Mouse (Mus musculus) regulatory T cell (primary cell): ENCODE results near the gene Ndufaf8.

ENCODE experiments used
- in situ Hi-C: fragments of 300-600 bp; cut with MboI, MseI; formaldehyde crosslinking; loops from one replicate; pipeline ENCODE4 v1.15.1; 2025; ENCODE audit warnings: high pct_unique_total_duplicates

Ndufaf8 gene

GRCm38 (mm10) chr11:120085891-120086627 is 12.7 kb upstream of the Ndufaf8 start:
- in situ Hi-C loops = no loop called here

DNA sequence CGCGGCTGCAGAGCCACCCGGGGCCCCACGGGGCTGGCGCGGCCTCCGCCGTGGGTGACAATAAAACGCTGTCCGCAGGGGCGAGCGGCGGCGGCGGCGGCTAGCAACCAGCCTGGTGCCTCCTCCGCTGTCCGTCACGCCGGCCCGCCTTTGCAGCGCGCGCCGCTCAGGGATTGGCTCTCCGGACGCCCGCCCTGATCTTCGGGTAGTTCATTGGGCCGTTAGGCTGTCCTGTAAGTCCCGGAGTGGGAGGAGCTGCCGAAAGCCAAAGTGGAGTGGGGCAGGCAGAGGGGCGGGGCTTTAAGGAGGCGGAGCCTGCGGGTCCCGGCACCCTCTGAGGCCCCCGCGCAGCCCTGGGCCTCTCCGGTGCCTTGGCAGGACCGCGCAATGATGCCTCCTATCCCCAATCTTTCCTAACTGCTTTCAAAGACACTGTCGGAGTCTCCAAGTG is 12.0 kb upstream of the Ndufaf8 start, which contains the start of gene Cep131:
Gene Cep131 (minus strand): TSS at position 126 of the 451 bp plus-strand sequence.
- in situ Hi-C loops = no loop called here

- in situ Hi-C loops = no loop called here
Observed at GRCm38 (mm10) chr11:120090661-120091060, 8.1 kb upstream of the Ndufaf8 start.

GRCm38 (mm10) chr11:120092817-120093591 is 5.7 kb upstream of the Ndufaf8 start:
- in situ Hi-C loops = no loop called here

- in situ Hi-C loops = loop anchor here (10.0 kb wide), 1 partner anchor 204 kb away; no protein-coding TSS in a partner anchor
Observed at GRCm38 (mm10) chr11:120101036-120101435, 2.3 kb downstream of the Ndufaf8 start.

GRCm38 (mm10) chr11:120103431-120103997 is 4.8 kb downstream of the Ndufaf8 start:
- in situ Hi-C loops = loop anchor here (10.0 kb wide), 1 partner anchor 201 kb away; no protein-coding TSS in a partner anchor

- in situ Hi-C loops = loop anchor here (10.0 kb wide), 1 partner anchor 198 kb away; no protein-coding TSS in a partner anchor
Observed at GRCm38 (mm10) chr11:120107026-120107425, 8.3 kb downstream of the Ndufaf8 start.

DNA sequence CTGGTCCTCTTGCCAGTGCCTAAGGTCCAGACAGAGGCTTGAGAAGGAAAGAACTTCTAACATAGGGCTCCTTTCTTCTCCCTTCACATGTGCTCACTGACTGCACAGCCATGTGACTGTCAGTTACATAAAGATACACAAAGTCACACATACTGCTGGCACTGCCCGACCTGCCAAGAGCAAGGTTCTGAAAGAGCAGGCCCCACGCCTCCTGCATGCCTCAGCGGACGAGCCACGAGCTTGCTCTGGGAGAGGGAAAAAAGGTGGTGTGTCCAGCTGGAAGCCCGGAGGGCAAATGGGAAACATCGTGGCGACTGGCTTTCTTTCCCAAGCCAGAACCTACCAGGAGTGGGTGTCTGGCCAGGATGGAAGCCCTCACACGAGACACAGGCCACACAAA is 9.1 kb downstream of the Ndufaf8 start:
- in situ Hi-C loops = loop anchor here (10.0 kb wide), 1 partner anchor 197 kb away; no protein-coding TSS in a partner anchor

- in situ Hi-C loops = loop anchor here (5.0 to 10.0 kb wide), 2 partner anchors 98 to 195 kb away; no protein-coding TSS in a partner anchor
Observed at GRCm38 (mm10) chr11:120109558-120110210, 11.0 kb downstream of the Ndufaf8 start.

DNA sequence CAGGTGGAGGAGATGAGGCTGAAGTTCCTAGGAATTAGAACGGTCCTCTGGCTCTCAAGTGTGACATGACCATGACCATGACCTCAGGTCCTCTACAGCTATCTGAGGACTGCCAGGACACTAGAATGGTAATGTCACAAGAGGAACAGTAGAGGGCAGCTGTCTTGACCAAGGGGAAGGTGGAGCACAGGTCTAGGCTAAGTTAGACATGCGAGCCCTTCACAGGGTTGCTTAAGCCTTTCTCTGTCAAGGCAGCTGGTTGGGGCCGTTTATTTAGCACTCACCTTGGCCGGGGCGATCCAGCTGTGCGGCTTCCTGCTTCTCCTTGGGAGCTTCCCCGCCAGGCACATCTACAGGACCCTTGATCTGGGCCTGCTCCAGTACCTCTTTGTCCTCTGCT is 11.8 kb downstream of the Ndufaf8 start:
- in situ Hi-C loops = loop anchor here (5.0 kb wide), 1 partner anchor 97 kb away; no protein-coding TSS in a partner anchor

- in situ Hi-C loops = loop anchor here (5.0 kb wide), 1 partner anchor 96 kb away; no protein-coding TSS in a partner anchor
Observed at GRCm38 (mm10) chr11:120111033-120111432, 12.3 kb downstream of the Ndufaf8 start.

- in situ Hi-C loops = loop anchor here (5.0 kb wide), 1 partner anchor 95 kb away; no protein-coding TSS in a partner anchor
Observed at GRCm38 (mm10) chr11:120112136-120112535, 13.4 kb downstream of the Ndufaf8 start.

DNA sequence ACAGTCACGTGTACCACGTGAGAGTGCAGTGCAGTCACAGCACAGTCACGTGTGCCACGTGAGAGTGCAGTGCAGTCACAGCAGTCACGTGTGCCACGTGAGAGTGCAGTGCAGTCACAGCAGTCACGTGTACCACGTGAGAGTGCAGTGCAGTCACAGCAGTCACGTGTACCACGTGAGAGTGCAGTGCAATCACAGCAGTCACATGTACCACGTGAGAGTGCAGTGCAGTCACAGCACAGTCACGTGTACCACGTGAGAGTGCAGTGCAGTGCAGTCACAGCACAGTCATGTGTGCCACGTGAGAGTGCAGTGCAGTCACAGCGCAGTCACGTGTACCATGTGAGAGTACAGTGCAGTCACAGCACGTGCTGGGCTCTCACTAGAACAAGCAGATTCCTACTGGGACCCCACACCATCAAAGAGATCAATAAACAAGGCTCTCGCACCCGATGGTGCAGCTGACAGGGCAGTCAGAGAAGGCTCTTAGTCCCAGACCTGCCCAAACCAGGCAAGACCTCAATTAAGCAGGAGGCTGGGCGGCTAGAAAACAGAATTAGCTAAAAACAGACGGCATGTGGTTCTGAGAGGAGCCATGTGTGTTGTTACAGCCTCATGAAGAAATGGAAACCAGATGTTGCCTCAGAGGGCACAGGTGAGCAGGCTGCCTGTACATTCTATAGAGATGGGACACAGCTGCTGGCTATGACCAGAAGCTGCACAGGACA is 15.9 kb downstream of the Ndufaf8 start:
- in situ Hi-C loops = loop anchor here (5.0 kb wide), 1 partner anchor 93 kb away; no protein-coding TSS in a partner anchor

- in situ Hi-C loops = no loop called here
Observed at GRCm38 (mm10) chr11:120117626-120118025, 18.9 kb downstream of the Ndufaf8 start.

GRCm38 (mm10) chr11:120119108-120119507 is 20.4 kb downstream of the Ndufaf8 start:
- in situ Hi-C loops = no loop called here

DNA sequence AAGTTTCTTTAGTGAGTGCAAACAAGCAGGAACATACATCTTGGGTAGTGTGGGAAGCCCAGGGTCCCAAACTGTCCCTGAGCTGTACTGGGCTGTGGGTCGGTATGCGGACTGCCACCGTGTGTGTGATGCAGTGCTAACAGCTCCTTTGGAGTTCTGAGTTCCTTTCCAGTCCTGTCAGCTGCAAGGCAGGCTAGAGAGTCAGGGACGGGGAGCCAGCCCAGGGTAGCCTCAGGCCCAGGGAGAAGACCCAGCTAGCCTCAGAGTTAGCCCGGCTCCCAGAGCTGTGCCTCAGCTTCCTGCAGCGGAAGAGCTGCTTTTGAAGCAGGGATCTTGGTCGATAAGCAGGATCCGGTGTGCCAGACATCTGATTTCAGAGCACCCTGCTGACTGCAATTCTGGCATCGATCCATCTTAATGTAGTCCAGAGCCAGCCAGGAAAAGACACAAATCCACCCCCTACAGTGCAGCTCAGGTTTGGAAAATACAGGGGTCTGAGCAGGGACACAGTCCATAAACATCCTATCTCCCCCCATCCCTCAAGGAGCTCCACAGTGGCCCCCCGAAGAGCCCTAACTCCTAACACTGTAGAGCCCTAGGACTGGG is 21.3 kb downstream of the Ndufaf8 start:
- in situ Hi-C loops = no loop called here

- in situ Hi-C loops = no loop called here
Observed at GRCm38 (mm10) chr11:120120642-120121420, 22.1 kb downstream of the Ndufaf8 start.

DNA sequence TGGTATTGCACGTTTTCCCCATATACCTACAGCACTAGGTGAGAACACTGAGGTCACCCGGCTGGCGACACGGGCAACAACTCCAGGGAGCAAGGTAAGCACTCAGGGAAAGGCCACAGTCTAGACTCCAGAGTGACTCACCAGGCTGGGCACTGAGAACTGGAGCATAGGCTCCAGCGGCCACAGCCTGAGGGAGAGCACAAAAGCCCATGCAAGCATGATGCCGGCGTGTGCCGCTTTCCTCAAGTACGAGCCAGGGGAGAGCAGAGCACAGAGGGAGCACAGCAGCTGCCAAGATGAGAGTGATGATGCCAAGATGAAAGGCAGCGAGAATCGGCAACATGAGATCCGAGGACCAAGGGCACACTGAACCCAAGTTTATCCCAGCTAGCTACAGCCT is 23.4 kb downstream of the Ndufaf8 start:
- in situ Hi-C loops = no loop called here

GRCm38 (mm10) chr11:120126845-120127244 is 28.1 kb downstream of the Ndufaf8 start:
- in situ Hi-C loops = no loop called here
